Mouse (Mus musculus): ENCODE measurements around the gene Tnfsf10. TPM values are rescaled to one million over a fixed set of nuclear protein-coding genes. Genes with fewer than 3 reads are reported as not detected.

Tnfsf10 gene
- polyA plus RNA-seq, 1 experiment from 2014 or later = 0.07 TPM

Other genes starting within 250 kb of the Tnfsf10 start
- 33.1 and 33.2 TPM in 2 replicates for gene Ect2, start 163.2 kb upstream of the Tnfsf10 start, polyA plus RNA-seq (2015; fragmentation: Nextera tagmentation; extraction: Ambion mirVana)
- 4.8 and 5.1 TPM in 2 replicates for gene Nceh1, start 134.1 kb upstream of the Tnfsf10 start, polyA plus RNA-seq (2015; fragmentation: Nextera tagmentation; extraction: Ambion mirVana)
- 0.13 and 0.27 TPM in 2 replicates for gene Ghsr, start 54.3 kb downstream of the Tnfsf10 start, polyA plus RNA-seq (2015; fragmentation: Nextera tagmentation; extraction: Ambion mirVana)